Mouse (Mus musculus) embryonic facial prominence, embryonic 14.5 days (tissue): ENCODE measurements around the gene Pofut2. TPM values are rescaled to one million over a fixed set of nuclear protein-coding genes. Genes with fewer than 3 reads are reported as not detected.

Experiments used
- ATAC-seq: fragments of 200-750 bp; cut with Nextera tagmentation; 2 replicates; pipeline ENCODE4 v1.8.0; 2017; ENCODE audit warnings: low read depth, moderate number of reproducible peaks, moderate TSS enrichment
- DNase-seq: peaks from one replicate; pipeline ENCODE4 v3.0.0-alpha.2; 2015; ENCODE audit warnings: low spot score
- H3K27ac ChIP-seq: fragments of 300-500 bp; sonication (generic); replicated peaks from 2 replicates; pipeline ENCODE4 v1.5.1; 2014; ENCODE audit warnings: low read depth, mild to moderate bottlenecking, low read length, moderate library complexity
- H3K27me3 ChIP-seq: fragments of 300-500 bp; sonication (generic); replicated peaks from 2 replicates; pipeline ENCODE4 v1.6.1; 2014; ENCODE audit warnings: low read length; ENCODE audit not compliant: control insufficient read depth, insufficient read depth
- H3K36me3 ChIP-seq: fragments of 300-500 bp; sonication (generic); 2 replicates; pipeline ENCODE4 v1.6.1; 2014; ENCODE audit warnings: low read length, mixed read lengths; ENCODE audit not compliant: control insufficient read depth, insufficient read depth
- H3K4me1 ChIP-seq: fragments of 300-500 bp; sonication (generic); 2 replicates; pipeline ENCODE4 v1.6.1; 2014; ENCODE audit warnings: antibody characterized with exemption, low read length; ENCODE audit not compliant: control insufficient read depth, insufficient read depth
- H3K4me2 ChIP-seq: fragments of 300-500 bp; sonication (generic); 2 replicates; pipeline ENCODE4 v1.6.1; 2014; ENCODE audit warnings: low read depth, mild to moderate bottlenecking, low read length, moderate library complexity, mixed read lengths
- H3K4me3 ChIP-seq: fragments of 300-500 bp; sonication (generic); 2 replicates; pipeline ENCODE4 v1.5.1; 2014; ENCODE audit warnings: low read depth, mild to moderate bottlenecking, low read length
- H3K9ac ChIP-seq: fragments of 300-500 bp; sonication (generic); 2 replicates; pipeline ENCODE4 v1.6.1; 2014; ENCODE audit warnings: low read depth, mild to moderate bottlenecking, low read length, moderate library complexity, mixed read lengths
- H3K9me3 ChIP-seq: fragments of 300-500 bp; sonication (generic); 2 replicates; pipeline ENCODE4 v1.6.1; 2016; ENCODE audit warnings: low read length; ENCODE audit not compliant: control insufficient read depth
- WGBS: fragments of 180-500 bp; shearing (Covaris S2); extraction: QIAGEN DNeasy Blood & Tissue Kit; methylation state at CpG from one replicate; pipeline ENCODE4 v1.1.7; 2014; 5-methylcytosine and 5-hydroxymethylcytosine counted together
- polyA plus RNA-seq: library from polyadenylated mRNA; unstranded; fragments of >200 nt; fragmentation: Nextera tagmentation; extraction: Ambion mirVana; gene quantifications from 2 replicates; pipeline ENCODE4 v1.2.1, GENCODE M21; 2014

Pofut2 gene
- polyA plus RNA-seq, 1 experiment from 2014 or later = 168 TPM

GRCm38 (mm10) chr10:77289559-77289958 is 30.5 kb downstream of the Pofut2 start:
- ATAC-seq = no peak
- H3K4me1 ChIP-seq = peaks cover 9% of the 10 kb centered on the region; the same call in 1 of the 2 replicates
- no peaks in the 10 kb centered on the region for H3K9me3 ChIP-seq
- no peak for DNase-seq
- no peak overlapping the region for H3K9ac ChIP-seq
- H3K27ac ChIP-seq = no peak overlapping the region; the same call in 1 of the 2 replicates
- no peak overlapping the region for H3K4me2 ChIP-seq
- no peaks in the 10 kb centered on the region for H3K27me3 ChIP-seq
- no peak overlapping the region for H3K4me3 ChIP-seq
- WGBS = 71% methylated on average over 8 of the region's 8 CpGs
- no peaks in the 10 kb centered on the region for H3K36me3 ChIP-seq

GRCm38 (mm10) chr10:77290624-77291366 is 31.8 kb downstream of the Pofut2 start:
- H3K4me2 ChIP-seq = no peak overlapping the region
- 74% methylated on average over 17 of the region's 17 CpGs for WGBS
- no peak overlapping the region for H3K9ac ChIP-seq
- DNase-seq (no peak), ATAC-seq (peak; percentile 56; the same call in 1 of the 2 replicates)
- H3K9me3 ChIP-seq = no peaks in the 10 kb centered on the region
- no peak overlapping the region for H3K4me3 ChIP-seq
- peaks cover 9% of the 10 kb centered on the region; the same call in 1 of the 2 replicates for H3K4me1 ChIP-seq
- H3K27me3 ChIP-seq = no peaks in the 10 kb centered on the region
- H3K36me3 ChIP-seq = no peaks in the 10 kb centered on the region
- H3K27ac ChIP-seq = no peak overlapping the region

GRCm38 (mm10) chr10:77294691-77295090 is 35.7 kb downstream of the Pofut2 start:
- H3K4me3 ChIP-seq = no peak overlapping the region
- no peaks in the 10 kb centered on the region for H3K4me1 ChIP-seq
- H3K27me3 ChIP-seq = no peaks in the 10 kb centered on the region
- ATAC-seq (no peak), DNase-seq (no peak)
- no peak overlapping the region for H3K27ac ChIP-seq
- no peak overlapping the region for H3K9ac ChIP-seq
- no peaks in the 10 kb centered on the region for H3K36me3 ChIP-seq
- 89% methylated on average over 12 of the region's 12 CpGs for WGBS
- no peak overlapping the region for H3K4me2 ChIP-seq
- H3K9me3 ChIP-seq = no peaks in the 10 kb centered on the region

- no peak for DNase-seq
- no peaks in the 10 kb centered on the region for H3K27me3 ChIP-seq
Observed at GRCm38 (mm10) chr10:77298621-77299020, 39.6 kb downstream of the Pofut2 start.

GRCm38 (mm10) chr10:77299194-77299593 is 40.2 kb downstream of the Pofut2 start:
- WGBS = 51% methylated on average over 2 of the region's 2 CpGs

More at GRCm38 (mm10) chr10:77298621-77299020, 39.6 kb downstream of the Pofut2 start:
- Histone ChIP-seq H3K36me3 (no peaks in the 10 kb centered on the region), H3K4me2 (no peak overlapping the region), H3K4me3 (no peak overlapping the region), H3K4me1 (no peaks in the 10 kb centered on the region), H3K27ac (no peak overlapping the region), H3K9ac (no peak overlapping the region), H3K9me3 (no peaks in the 10 kb centered on the region)
- 85% methylated on average over 8 of the region's 8 CpGs for WGBS
- ATAC-seq = no peak

GRCm38 (mm10) chr10:77300237-77300933 is 41.4 kb downstream of the Pofut2 start:
- no peak for DNase-seq
- Histone ChIP-seq H3K4me3 (no peak overlapping the region), H3K9me3 (no peaks in the 10 kb centered on the region), H3K4me1 (no peaks in the 10 kb centered on the region), H3K27me3 (no peaks in the 10 kb centered on the region), H3K36me3 (no peaks in the 10 kb centered on the region), H3K27ac (no peak overlapping the region), H3K9ac (no peak overlapping the region), H3K4me2 (no peak overlapping the region)
- WGBS = 82% methylated on average over 8 of the region's 8 CpGs
- ATAC-seq = no peak

More at GRCm38 (mm10) chr10:77299194-77299593, 40.2 kb downstream of the Pofut2 start:
- Histone ChIP-seq H3K27ac (no peak overlapping the region), H3K4me3 (no peak overlapping the region), H3K4me1 (no peaks in the 10 kb centered on the region), H3K9me3 (no peaks in the 10 kb centered on the region), H3K36me3 (no peaks in the 10 kb centered on the region), H3K27me3 (no peaks in the 10 kb centered on the region), H3K9ac (no peak overlapping the region), H3K4me2 (no peak overlapping the region)
- ATAC-seq (no peak), DNase-seq (no peak)

GRCm38 (mm10) chr10:77300934-77301297 is 41.9 kb downstream of the Pofut2 start:
- no peaks in the 10 kb centered on the region for H3K27me3 ChIP-seq
- H3K4me2 ChIP-seq = no peak overlapping the region
- ATAC-seq (no peak), DNase-seq (no peak)
- H3K4me3 ChIP-seq = no peak overlapping the region
- 73% methylated on average over 4 of the region's 4 CpGs for WGBS
- no peaks in the 10 kb centered on the region for H3K36me3 ChIP-seq
- H3K9ac ChIP-seq = no peak overlapping the region
- H3K27ac ChIP-seq = no peak overlapping the region
- no peaks in the 10 kb centered on the region for H3K4me1 ChIP-seq
- H3K9me3 ChIP-seq = no peaks in the 10 kb centered on the region

GRCm38 (mm10) chr10:77304362-77304761 is 45.3 kb downstream of the Pofut2 start:
- no peaks in the 10 kb centered on the region for H3K36me3 ChIP-seq
- no peak for DNase-seq
- H3K4me3 ChIP-seq = no peak overlapping the region
- no peak overlapping the region for H3K4me2 ChIP-seq
- no peak for ATAC-seq
- 77% methylated on average over 3 of the region's 3 CpGs for WGBS
- no peak overlapping the region for H3K27ac ChIP-seq
- H3K9ac ChIP-seq = no peak overlapping the region
- H3K4me1 ChIP-seq = no peaks in the 10 kb centered on the region
- H3K27me3 ChIP-seq = no peaks in the 10 kb centered on the region
- no peaks in the 10 kb centered on the region for H3K9me3 ChIP-seq
